In the genomic region with DNA sequence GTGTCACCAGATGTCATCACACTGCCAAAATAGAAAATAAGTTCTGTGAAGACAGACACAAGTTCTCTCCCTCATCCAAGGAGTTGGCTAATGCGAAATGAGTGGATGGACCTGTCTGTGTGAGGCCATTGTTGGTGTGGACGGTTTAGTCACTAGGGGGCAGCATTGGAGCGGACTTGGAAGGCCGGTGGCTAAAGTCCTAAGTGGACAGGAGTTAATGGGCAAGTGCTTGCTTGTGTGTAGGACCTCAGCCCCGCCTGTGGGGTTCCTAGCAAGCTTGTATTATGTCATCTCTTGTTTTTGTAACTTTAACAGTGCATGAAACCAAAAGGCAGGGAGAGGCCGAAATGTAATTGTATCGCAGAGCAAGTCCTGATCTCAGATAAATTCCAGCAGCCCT, we compare ENCODE assay signal across 8 mouse cellular contexts. TPM values are rescaled to one million over a fixed set of nuclear protein-coding genes. Genes with fewer than 3 reads are reported as not detected.
DNase-seq lines count a peak whose midpoint lies in the region; ATAC-seq and TF ChIP-seq lines count a peak whose summit lies in the region.

No protein-coding gene starts in this region.

- peak; percentile 74 for DNase-seq in liver
- peak; percentile 92 for DNase-seq in embryonic facial prominence, embryonic 11.5 days (ENCODE audit: low spot score)
- peak; percentile 86 to 87 for DNase-seq in heart, adult 2 months
- DNase-seq in kidney, adult 9 months = peak; percentile 94
- peak; percentile 39 to 57 for DNase-seq in natural killer cell, adult 2 months (ENCODE audit: low spot score in 2 of 2)

- no peaks in the 10 kb centered on the region for H3K9me3 ChIP-seq in liver, embryonic 12.5 days (replicated peaks)
- H3K9me3 ChIP-seq in embryonic facial prominence, embryonic 11.5 days (replicated peaks; ENCODE audit: control insufficient read depth, low read length) = no peaks in the 10 kb centered on the region
- no peaks in the 10 kb centered on the region for H3K9me3 ChIP-seq in limb, embryonic 12.5 days
- peaks cover 1% of the 10 kb centered on the region for H3K9me3 ChIP-seq in stomach, embryonic 16.5 days (replicated peaks; ENCODE audit: control insufficient read depth, low read length)

- no peak overlapping the region for H3K4me3 ChIP-seq in liver, embryonic 12.5 days
- H3K4me3 ChIP-seq in embryonic facial prominence, embryonic 11.5 days (ENCODE audit: low read depth, low read length) = no peak overlapping the region
- H3K4me3 ChIP-seq in heart, adult 2 months = no peak overlapping the region
- H3K4me3 ChIP-seq in limb, embryonic 12.5 days (replicated peaks) = no peak overlapping the region
- H3K4me3 ChIP-seq in stomach, embryonic 16.5 days (replicated peaks; ENCODE audit: low read length) = no peak overlapping the region

- no peak for ATAC-seq in liver, embryonic 12.5 days
- peak; percentile 66 for ATAC-seq in embryonic facial prominence, embryonic 11.5 days (replicated peaks; ENCODE audit: insufficient number of reproducible peaks, low FRiP score, low TSS enrichment, low read depth)
- 0 out of 2 replicates have a peak, but pooled peaks have one; percentile 11 for ATAC-seq in limb, embryonic 12.5 days (ENCODE audit: insufficient number of reproducible peaks, insufficient read depth, low FRiP score, low TSS enrichment, low read depth)
- peak; percentile 81 for ATAC-seq in stomach, embryonic 16.5 days (ENCODE audit: insufficient read depth, low FRiP score)

- TF ChIP-seq EP300 in heart, adult 2 months (IDR thresholded peaks at IDR 0.05; ENCODE audit: insufficient read depth, low read depth, low read length) = peak; percentile 97

- no peaks in the 10 kb centered on the region for H3K79me2 ChIP-seq in heart, adult 2 months (replicated peaks; ENCODE audit: control insufficient read depth, insufficient read depth, low read length)

- H3K36me3 ChIP-seq in liver, embryonic 12.5 days = no peaks in the 10 kb centered on the region
- no peaks in the 10 kb centered on the region for H3K36me3 ChIP-seq in embryonic facial prominence, embryonic 11.5 days (replicated peaks; ENCODE audit: control insufficient read depth, insufficient read depth, low read depth, low read length)
- H3K36me3 ChIP-seq in heart, adult 2 months (ENCODE audit: control insufficient read depth, insufficient read depth, low read length) = no peaks in the 10 kb centered on the region
- H3K36me3 ChIP-seq in limb, embryonic 12.5 days = no peaks in the 10 kb centered on the region
- H3K36me3 ChIP-seq in stomach, embryonic 16.5 days (ENCODE audit: control insufficient read depth, insufficient read depth, low read length) = 0 out of 2 replicates have a peak, but pooled peaks cover 6% of the 10 kb centered on the region

- peak; percentile 98; the same call in 1 of the 2 replicates for TF ChIP-seq CTCF in heart, adult 2 months (IDR thresholded peaks at IDR 0.05)

- no peaks in the 10 kb centered on the region for H3K4me1 ChIP-seq in liver, embryonic 12.5 days
- H3K4me1 ChIP-seq in embryonic facial prominence, embryonic 11.5 days (ENCODE audit: control insufficient read depth, insufficient read depth, low read length) = no peaks in the 10 kb centered on the region
- H3K4me1 ChIP-seq in heart, adult 2 months (ENCODE audit: control insufficient read depth, insufficient read depth, low read length) = no peaks in the 10 kb centered on the region
- no peaks in the 10 kb centered on the region for H3K4me1 ChIP-seq in limb, embryonic 12.5 days (replicated peaks)
- no peaks in the 10 kb centered on the region for H3K4me1 ChIP-seq in stomach, embryonic 16.5 days (ENCODE audit: control insufficient read depth, insufficient read depth, low read length)

- H3K27me3 ChIP-seq in liver, embryonic 12.5 days (replicated peaks) = no peaks in the 10 kb centered on the region
- no peaks in the 10 kb centered on the region for H3K27me3 ChIP-seq in embryonic facial prominence, embryonic 11.5 days (ENCODE audit: control insufficient read depth, insufficient read depth, low read length)
- no peaks in the 10 kb centered on the region for H3K27me3 ChIP-seq in heart, adult 2 months (ENCODE audit: control insufficient read depth, insufficient read depth, low read length)
- H3K27me3 ChIP-seq in limb, embryonic 12.5 days = no peaks in the 10 kb centered on the region
- no peaks in the 10 kb centered on the region for H3K27me3 ChIP-seq in stomach, embryonic 16.5 days (ENCODE audit: control insufficient read depth, insufficient read depth, low read length)

- WGBS in liver, embryonic 12.5 days (ENCODE audit: insufficient replicate concordance) = 29% methylated on average over 7 of the region's 7 CpGs
- 29% methylated on average over 7 of the region's 7 CpGs for WGBS in embryonic facial prominence, embryonic 11.5 days
- 16% methylated on average over 7 of the region's 7 CpGs for WGBS in heart, adult 2 months
- WGBS in limb, embryonic 12.5 days = 26% methylated on average over 7 of the region's 7 CpGs
- WGBS in stomach, embryonic 16.5 days = 17% methylated on average over 7 of the region's 7 CpGs

- intact Hi-C loops in heart, adult 2 months (cut with DNase I) = loop anchor here (1.0 to 10.0 kb wide), 6 partner anchors 89 to 723 kb away; partner anchors contain the start of gene Afap1l2

- no peak overlapping the region for H3K9ac ChIP-seq in liver, embryonic 12.5 days
- H3K9ac ChIP-seq in embryonic facial prominence, embryonic 11.5 days (replicated peaks; ENCODE audit: low read length) = no peak overlapping the region
- H3K9ac ChIP-seq in heart, adult 2 months (ENCODE audit: low read depth, low read length) = no peak overlapping the region
- no peak overlapping the region for H3K9ac ChIP-seq in limb, embryonic 12.5 days (replicated peaks)
- no peak overlapping the region for H3K9ac ChIP-seq in stomach, embryonic 16.5 days (ENCODE audit: low read length)

- TF ChIP-seq POLR2A in heart, adult 2 months (IDR thresholded peaks at IDR 0.05; ENCODE audit: insufficient read depth, low read depth, low read length) = no peak

- H3K27ac ChIP-seq in liver, embryonic 12.5 days = no peak overlapping the region
- H3K27ac ChIP-seq in embryonic facial prominence, embryonic 11.5 days (replicated peaks; ENCODE audit: low read depth, low read length) = no peak overlapping the region
- H3K27ac ChIP-seq in heart, adult 2 months = 0 out of 2 replicates have a peak overlapping the region, but pooled peaks have one; percentile 21
- H3K27ac ChIP-seq in limb, embryonic 12.5 days = no peak overlapping the region
- H3K27ac ChIP-seq in stomach, embryonic 16.5 days (ENCODE audit: low read length) = peak overlapping the region; percentile 24; the same call in 1 of the 2 replicates

- no peak overlapping the region for H3K4me2 ChIP-seq in liver, embryonic 12.5 days
- H3K4me2 ChIP-seq in embryonic facial prominence, embryonic 11.5 days (ENCODE audit: low read depth, low read length) = no peak overlapping the region
- no peak overlapping the region for H3K4me2 ChIP-seq in limb, embryonic 12.5 days
- no peak overlapping the region for H3K4me2 ChIP-seq in stomach, embryonic 16.5 days (ENCODE audit: low read depth, low read length)

RNA-seq across cellular contexts. Expression of gene Vwa2, which starts 45.6 kb away (rescaled TPM):
- polyA plus RNA-seq in liver, embryonic 12.5 days (2016; fragmentation: Nextera tagmentation; extraction: Ambion mirVana) = 0.08 and 0.11 TPM in 2 replicates
- 2.7 and 3.3 TPM in 2 replicates for polyA plus RNA-seq in embryonic facial prominence, embryonic 11.5 days (2014; fragmentation: Nextera tagmentation; extraction: Ambion mirVana)
- total RNA-seq in heart, adult 2 months (2021) = not detected
- not detected in 2 replicates for polyA plus RNA-seq in heart, adult 2 months (2012; rRNA removed)
- 7.5 and 7.8 TPM in 2 replicates for polyA plus RNA-seq in limb, embryonic 12.5 days (2016; fragmentation: Nextera tagmentation; extraction: Ambion mirVana)
- polyA plus RNA-seq in stomach, embryonic 16.5 days (2015; fragmentation: Nextera tagmentation; extraction: Ambion mirVana) = 2.5 and 2.9 TPM in 2 replicates

Comparison
In these comparisons a context has a peak if more than half of its experiments do, and no peak if none do; other contexts are left out.
1. H3K27ac ChIP-seq: peak in heart, adult 2 months (single experiment) and stomach, embryonic 16.5 days (single experiment); none in liver, embryonic 12.5 days (single experiment), embryonic facial prominence, embryonic 11.5 days (single experiment) and limb, embryonic 12.5 days (single experiment).
2. Peak in every context shown above with its lines, with median percentiles within 50 percentile points of each other: DNase-seq.